Mouse (Mus musculus) testis, adult 2 months (tissue): Measurements from ENCODE around the gene Ralgapa1.

Source experiments
- CTCF ChIP-seq: fragments of 200-500 bp; IDR thresholded peaks from 2 replicates; pipeline ENCODE4 v1.5.1; 2012; ENCODE audit warnings: low read depth, mild to moderate bottlenecking, inconsistent platforms, low read length, moderate library complexity; ENCODE audit not compliant: control insufficient read depth, insufficient read depth, insufficient replicate concordance
- POLR2A ChIP-seq: fragments of 200-500 bp; IDR thresholded peaks from 2 replicates; pipeline ENCODE4 v1.6.1; 2012; ENCODE audit warnings: low read depth, mild to moderate bottlenecking, inconsistent platforms, low read length, moderate library complexity; ENCODE audit not compliant: control insufficient read depth

- TF ChIP-seq CTCF (no peak), POLR2A (no peak)
Measured at GRCm38 (mm10) chr12:55598887-55599561, 221.9 kb downstream of the Ralgapa1 start, which contains the start of gene Insm2.
